Mouse (Mus musculus) C2C12 (cell line): ENCODE data around the gene Mindy4. TPM values are rescaled to one million over a fixed set of nuclear protein-coding genes. Genes with fewer than 3 reads are reported as not detected.

ENCODE experiments used
- H3K27me3 ChIP-seq: one replicate; pipeline ENCODE4 v1.6.1; 2011; ENCODE audit not compliant: control insufficient read depth, insufficient read depth, insufficient read length
- H3K36me3 ChIP-seq: one replicate; pipeline ENCODE4 v1.6.1; 2011; ENCODE audit not compliant: control insufficient read depth, insufficient read depth
- H3K4me3 ChIP-seq: one replicate; pipeline ENCODE4 v1.5.1; 2011; ENCODE audit warnings: mild to moderate bottlenecking, control low read depth; ENCODE audit not compliant: poor library complexity, insufficient read depth, severe bottlenecking
- H3K79me2 ChIP-seq: one replicate; pipeline ENCODE4 v1.6.1; 2011; ENCODE audit not compliant: control insufficient read depth, insufficient read depth
- H3K79me3 ChIP-seq: one replicate; pipeline ENCODE4 v1.6.1; 2011; ENCODE audit warnings: low read depth, control low read depth
- H3ac ChIP-seq: one replicate; pipeline ENCODE3; 2011; ENCODE audit warnings: low read depth; ENCODE audit not compliant: control insufficient read depth, insufficient read length
- CEBPB ChIP-seq: IDR thresholded peaks from one replicate; pipeline ENCODE4 v1.6.1; 2011; ENCODE audit warnings: low read depth, mild to moderate bottlenecking, control low read depth, moderate library complexity
- CTCF ChIP-seq: IDR thresholded peaks from one replicate; pipeline ENCODE4 v1.5.1; 2011; ENCODE audit not compliant: control insufficient read depth, insufficient read depth, insufficient read length
- FOSL1 ChIP-seq: IDR thresholded peaks from one replicate; pipeline ENCODE4 v1.8.0; 2011; ENCODE audit warnings: mild to moderate bottlenecking, low read length; ENCODE audit not compliant: poor library complexity, insufficient read depth, severe bottlenecking
- MAX ChIP-seq: IDR thresholded peaks from one replicate; pipeline ENCODE4 v1.6.1; 2011; ENCODE audit warnings: mild to moderate bottlenecking, control low read depth
- MYOD1 ChIP-seq: IDR thresholded peaks from one replicate; pipeline ENCODE4 v1.6.1; 2011; ENCODE audit warnings: low read depth; ENCODE audit not compliant: control insufficient read depth, insufficient read length
- MYOG ChIP-seq: IDR thresholded peaks from one replicate; pipeline ENCODE4 v1.6.1; 2011; ENCODE audit not compliant: control insufficient read depth, insufficient read length; ENCODE audit errors: extremely low read depth
- USF1 ChIP-seq: IDR thresholded peaks from one replicate; pipeline ENCODE4 v1.6.1; 2011; ENCODE audit warnings: low read depth, mild to moderate bottlenecking, control low read depth, moderate library complexity
- polyA plus RNA-seq: library from polyadenylated mRNA; unstranded; fragments of >200 nt; fragmentation: generic; extraction: Trizol; gene quantifications from one replicate; pipeline ENCODE4 v1.2.1, GENCODE M21; 2012; ENCODE audit warnings: missing spikeins

Gene Mindy4
- polyA plus RNA-seq, 1 experiment: 2.6 TPM

DNA sequence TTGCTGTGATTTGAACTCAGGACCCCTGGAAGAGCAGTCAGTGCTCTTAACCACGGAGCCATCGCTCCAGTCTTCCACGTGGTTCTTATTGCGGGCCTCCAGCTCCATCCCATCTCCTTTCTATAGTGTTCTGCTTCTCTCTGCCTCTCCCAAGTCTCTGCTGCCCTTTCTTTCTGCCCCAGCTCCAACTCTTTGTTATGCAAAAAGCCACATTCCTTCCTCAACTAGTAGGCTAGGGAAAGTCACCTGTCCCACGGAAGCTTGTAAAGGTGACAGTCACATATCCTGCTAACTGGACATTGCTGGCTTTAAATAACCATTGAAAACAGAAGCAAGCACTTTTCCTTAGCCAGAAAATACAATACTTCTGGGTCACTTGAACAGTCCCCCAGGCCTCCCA, 33.4 kb upstream of the Mindy4 start:
- Histone ChIP-seq H3ac (no peak overlapping the region), H3K79me2 (no peaks in the 10 kb centered on the region), H3K27me3 (peaks cover 16% of the 10 kb centered on the region), H3K79me3 (no peaks in the 10 kb centered on the region), H3K36me3 (no peaks in the 10 kb centered on the region), H3K4me3 (no peak overlapping the region)
- TF ChIP-seq USF1: no peak
- TF ChIP-seq CTCF: no peak

GRCm38 (mm10) chr6:55171638-55172037, 31.5 kb upstream of the Mindy4 start:
- no peaks in the 10 kb centered on the region for H3K79me2 ChIP-seq
- no peaks in the 10 kb centered on the region for H3K36me3 ChIP-seq
- no peak for TF ChIP-seq MAX
- TF ChIP-seq USF1: no peak
- TF ChIP-seq FOSL1: no peak
- TF ChIP-seq MYOD1: no peak
- no peak for TF ChIP-seq MYOG
- TF ChIP-seq CEBPB: no peak
- TF ChIP-seq CTCF: no peak
- H3K79me3 ChIP-seq: no peaks in the 10 kb centered on the region
- H3K4me3 ChIP-seq: no peak overlapping the region
- H3ac ChIP-seq: no peak overlapping the region
- peaks cover 14% of the 10 kb centered on the region for H3K27me3 ChIP-seq

DNA sequence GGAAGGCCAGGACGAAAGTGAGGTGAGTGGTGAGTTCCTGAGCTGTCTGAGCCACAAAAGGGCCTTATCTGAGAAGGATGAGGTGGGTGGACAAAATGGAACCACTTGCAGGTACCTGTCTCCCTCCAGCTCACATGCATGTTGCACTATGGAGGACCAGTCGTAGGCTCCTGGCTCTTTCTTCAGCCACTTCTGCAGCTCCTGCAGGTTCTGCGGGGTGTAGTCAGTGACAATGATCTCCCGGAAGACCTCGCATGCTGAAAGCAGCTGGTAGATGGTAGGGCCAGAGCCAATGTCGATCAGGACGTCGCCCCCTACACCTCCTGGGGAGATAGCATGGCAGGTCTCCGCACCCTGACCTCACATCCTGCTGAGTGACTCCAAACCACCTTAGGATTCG, 30.0 kb upstream of the Mindy4 start:
- H3K79me2 ChIP-seq: no peaks in the 10 kb centered on the region
- H3K27me3 ChIP-seq: peaks cover 14% of the 10 kb centered on the region
- TF ChIP-seq MYOG (no peak), FOSL1 (no peak), MYOD1 (no peak), CTCF (no peak), MAX (no peak), CEBPB (no peak), USF1 (no peak)
- H3K36me3 ChIP-seq: no peaks in the 10 kb centered on the region
- H3K79me3 ChIP-seq: no peaks in the 10 kb centered on the region
- H3ac ChIP-seq: no peak overlapping the region
- H3K4me3 ChIP-seq: no peak overlapping the region

DNA sequence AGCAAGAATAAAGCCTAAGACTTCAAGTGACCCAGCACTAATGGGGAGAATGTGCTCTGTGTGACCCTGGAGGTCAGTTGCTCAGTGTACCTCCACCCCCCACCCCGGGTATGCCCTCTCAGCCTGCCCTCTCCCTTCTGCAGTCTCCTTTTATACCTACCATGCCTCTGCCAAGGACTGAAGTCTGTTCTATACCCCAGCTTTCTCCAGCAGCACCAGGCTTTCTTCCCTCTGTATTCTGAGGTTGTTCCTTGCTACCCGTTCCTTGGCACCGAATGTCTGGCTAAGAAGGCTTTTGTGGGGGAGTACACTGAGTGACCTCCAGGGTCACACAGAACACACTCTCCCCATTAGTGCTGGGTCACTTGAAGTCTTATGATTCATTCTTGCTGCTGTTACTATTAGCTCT, 29.2 kb upstream of the Mindy4 start:
- H3ac ChIP-seq: no peak overlapping the region
- H3K4me3 ChIP-seq: no peak overlapping the region
- H3K36me3 ChIP-seq: no peaks in the 10 kb centered on the region
- no peaks in the 10 kb centered on the region for H3K79me3 ChIP-seq
- no peak for TF ChIP-seq MAX
- TF ChIP-seq MYOD1: no peak
- TF ChIP-seq USF1: no peak
- TF ChIP-seq FOSL1: no peak
- H3K79me2 ChIP-seq: no peaks in the 10 kb centered on the region
- H3K27me3 ChIP-seq: peaks cover 14% of the 10 kb centered on the region

DNA sequence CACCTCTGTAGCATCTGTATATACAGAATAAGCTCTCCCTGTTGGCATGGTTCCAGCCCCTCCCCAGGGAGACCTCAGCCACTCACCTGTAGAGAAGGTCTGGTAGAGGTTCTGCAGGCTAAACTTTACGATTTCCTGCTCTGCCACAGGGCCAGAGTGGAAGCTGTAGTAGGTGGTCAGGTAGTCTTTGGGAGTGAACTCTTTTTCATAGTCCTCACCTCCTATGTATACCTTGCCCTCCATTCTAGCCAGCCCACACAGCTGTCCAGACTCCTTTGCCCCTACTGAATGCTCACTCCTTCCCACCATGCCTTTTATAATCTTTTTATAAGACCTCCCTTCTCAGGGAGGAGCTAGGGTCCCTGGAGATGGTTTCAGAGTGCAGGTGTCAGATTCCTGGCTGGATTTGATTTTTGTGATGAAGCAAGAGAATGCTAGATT, 28.4 kb upstream of the Mindy4 start, which contains the start of gene Inmt:
Gene Inmt, minus strand, starts transcription at position 303 of the 441 bp plus-strand sequence.
- no peaks in the 10 kb centered on the region for H3K79me3 ChIP-seq
- no peak within 1 kb of the TSS for H3ac ChIP-seq
- TF ChIP-seq FOSL1 (no peak), CEBPB (no peak), MYOG (no peak), MYOD1 (no peak), MAX (no peak)
- no peaks in the 10 kb centered on the region for H3K79me2 ChIP-seq
- H3K4me3 ChIP-seq: no peak within 1 kb of the TSS
- peaks cover 14% of the 10 kb centered on the region for H3K27me3 ChIP-seq
- no peaks in the 10 kb centered on the region for H3K36me3 ChIP-seq

DNA sequence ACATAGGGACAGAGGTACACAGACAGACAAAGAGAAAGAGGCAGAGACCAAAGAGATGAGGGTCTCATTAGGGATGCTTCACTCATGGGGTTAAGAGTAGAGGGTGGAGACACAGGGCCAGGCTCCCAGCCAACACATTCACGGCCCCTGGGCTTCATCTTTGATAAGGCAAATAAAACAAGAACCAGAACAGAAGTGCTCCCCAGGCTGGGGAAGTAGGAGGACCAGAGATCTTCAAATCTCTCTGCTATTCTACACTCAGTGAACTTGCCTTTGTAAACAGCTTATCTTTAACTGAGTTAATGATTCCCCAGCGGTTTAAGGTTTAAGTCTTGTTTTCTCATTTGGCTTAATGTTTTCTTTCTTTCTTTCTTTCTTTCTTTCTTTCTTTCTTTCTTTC, 27.7 kb upstream of the Mindy4 start:
- no peak overlapping the region for H3K4me3 ChIP-seq
- H3K36me3 ChIP-seq: no peaks in the 10 kb centered on the region
- H3K79me3 ChIP-seq: no peaks in the 10 kb centered on the region
- no peaks in the 10 kb centered on the region for H3K79me2 ChIP-seq
- H3ac ChIP-seq: no peak overlapping the region
- TF ChIP-seq MYOG (no peak), FOSL1 (no peak), MYOD1 (no peak), MAX (no peak), CEBPB (no peak), USF1 (no peak), CTCF (no peak)
- peaks cover 14% of the 10 kb centered on the region for H3K27me3 ChIP-seq

- Histone ChIP-seq H3K36me3 (no peaks in the 10 kb centered on the region), H3K4me3 (no peak overlapping the region), H3K79me2 (no peaks in the 10 kb centered on the region), H3K27me3 (peaks cover 13% of the 10 kb centered on the region), H3ac (no peak overlapping the region), H3K79me3 (no peaks in the 10 kb centered on the region)
- TF ChIP-seq FOSL1: no peak
- TF ChIP-seq MAX: no peak
- no peak for TF ChIP-seq USF1
- TF ChIP-seq CEBPB: no peak
- no peak for TF ChIP-seq CTCF
- TF ChIP-seq MYOG: no peak
- no peak for TF ChIP-seq MYOD1
These were observed 27.3 kb upstream of the Mindy4 start for GRCm38 (mm10) chr6:55175892-55176291.
